Mouse (Mus musculus) forebrain, embryonic 16.5 days (tissue): ENCODE results near the gene Erfe. TPM values are rescaled to one million over a fixed set of nuclear protein-coding genes. Genes with fewer than 3 reads are reported as not detected.

Source experiments
- ATAC-seq: fragments of 200-750 bp; cut with Nextera tagmentation; 2 replicates; pipeline ENCODE4 v1.8.0; 2017; ENCODE audit warnings: mild to moderate bottlenecking, moderate library complexity
- H3K27ac ChIP-seq: fragments of 300-500 bp; sonication (generic); 2 replicates; pipeline ENCODE4 v1.5.1; 2014; ENCODE audit warnings: low read length, control low read depth
- H3K27me3 ChIP-seq: fragments of 300-500 bp; sonication (generic); replicated peaks from 2 replicates; pipeline ENCODE4 v1.6.1; 2014; ENCODE audit warnings: low read length; ENCODE audit not compliant: control insufficient read depth, insufficient read depth
- H3K36me3 ChIP-seq: fragments of 300-500 bp; sonication (generic); 2 replicates; pipeline ENCODE4 v1.6.1; 2014; ENCODE audit not compliant: control insufficient read depth, insufficient read depth
- H3K4me1 ChIP-seq: fragments of 300-500 bp; sonication (generic); replicated peaks from 2 replicates; pipeline ENCODE4 v1.6.1; 2014; ENCODE audit warnings: low read length; ENCODE audit not compliant: control insufficient read depth, insufficient read depth
- H3K4me2 ChIP-seq: fragments of 300-500 bp; sonication (generic); 2 replicates; pipeline ENCODE4 v1.6.1; 2014; ENCODE audit warnings: mild to moderate bottlenecking, low read length, control low read depth
- H3K4me3 ChIP-seq: fragments of 300-500 bp; sonication (generic); replicated peaks from 2 replicates; pipeline ENCODE4 v1.5.1; 2014; ENCODE audit warnings: mild to moderate bottlenecking, low read length, control low read depth
- H3K9ac ChIP-seq: fragments of 300-500 bp; sonication (generic); replicated peaks from 2 replicates; pipeline ENCODE4 v1.6.1; 2014; ENCODE audit warnings: low read depth, low read length, control low read depth
- H3K9me3 ChIP-seq: fragments of 300-500 bp; sonication (generic); 2 replicates; pipeline ENCODE4 v1.6.1; 2016; ENCODE audit warnings: low read length; ENCODE audit not compliant: control insufficient read depth
- WGBS: fragments of 180-500 bp; shearing (Covaris S2); extraction: QIAGEN DNeasy Blood & Tissue Kit; methylation state at CpG from one replicate; pipeline ENCODE4 v1.1.7; 2014; 5-methylcytosine and 5-hydroxymethylcytosine counted together
- polyA plus RNA-seq: library from polyadenylated mRNA; unstranded; fragments of >200 nt; fragmentation: Nextera tagmentation; extraction: Ambion mirVana; gene quantifications from 2 replicates; pipeline ENCODE4 v1.2.1, GENCODE M21; 2015

The Erfe gene
- polyA plus RNA-seq, 1 experiment from 2014 or later: 0.16 TPM

- Histone ChIP-seq H3K9me3 (no peaks in the 10 kb centered on the region), H3K4me1 (peaks cover 31% of the 10 kb centered on the region), H3K9ac (0 out of 2 replicates have a peak overlapping the region, but pooled peaks have one; percentile 12), H3K27me3 (no peaks in the 10 kb centered on the region), H3K27ac (peak overlapping the region; percentile 96), H3K4me3 (no peak overlapping the region), H3K36me3 (no peaks in the 10 kb centered on the region), H3K4me2 (no peak overlapping the region)
- no peak for ATAC-seq
- 18% methylated on average over 4 of the region's 4 CpGs for WGBS
These were observed 48.7 kb downstream of the Erfe start for GRCm38 (mm10) chr1:91414903-91415302.

- Histone ChIP-seq H3K27me3 (no peaks in the 10 kb centered on the region), H3K4me3 (no peak overlapping the region), H3K36me3 (no peaks in the 10 kb centered on the region), H3K4me1 (peaks cover 31% of the 10 kb centered on the region), H3K9me3 (no peaks in the 10 kb centered on the region), H3K27ac (peak overlapping the region; percentile 96), H3K9ac (no peak overlapping the region), H3K4me2 (no peak overlapping the region)
- no peak for ATAC-seq
- 32% methylated on average over 5 of the region's 5 CpGs for WGBS
These were observed 49.1 kb downstream of the Erfe start for GRCm38 (mm10) chr1:91415311-91415710.

GRCm38 (mm10) chr1:91417991-91418390, 51.8 kb downstream of the Erfe start:
- Histone ChIP-seq H3K4me2 (no peak overlapping the region), H3K9ac (no peak overlapping the region)
- 92% methylated on average over 1 of the region's 1 CpGs for WGBS

GRCm38 (mm10) chr1:91419862-91420600, 53.8 kb downstream of the Erfe start:
- WGBS: 63% methylated on average over 10 of the region's 10 CpGs
- H3K27me3 ChIP-seq: no peaks in the 10 kb centered on the region
- no peaks in the 10 kb centered on the region for H3K9me3 ChIP-seq
- no peaks in the 10 kb centered on the region for H3K36me3 ChIP-seq
- H3K9ac ChIP-seq: no peak overlapping the region
- H3K4me1 ChIP-seq: peaks cover 5% of the 10 kb centered on the region; the same call in 1 of the 2 replicates
- H3K4me3 ChIP-seq: no peak overlapping the region
- H3K4me2 ChIP-seq: no peak overlapping the region
- no peak for ATAC-seq
- no peak overlapping the region for H3K27ac ChIP-seq

More at GRCm38 (mm10) chr1:91417991-91418390, 51.8 kb downstream of the Erfe start:
- H3K36me3 ChIP-seq: no peaks in the 10 kb centered on the region
- peaks cover 16% of the 10 kb centered on the region; the same call in 1 of the 2 replicates for H3K4me1 ChIP-seq
- no peak for ATAC-seq
- H3K9me3 ChIP-seq: no peaks in the 10 kb centered on the region
- H3K4me3 ChIP-seq: no peak overlapping the region
- H3K27me3 ChIP-seq: no peaks in the 10 kb centered on the region
- no peak overlapping the region for H3K27ac ChIP-seq

- WGBS: 85% methylated on average over 8 of the region's 8 CpGs
- Histone ChIP-seq H3K9me3 (no peaks in the 10 kb centered on the region), H3K4me1 (no peaks in the 10 kb centered on the region), H3K36me3 (no peaks in the 10 kb centered on the region), H3K27me3 (no peaks in the 10 kb centered on the region), H3K4me2 (no peak overlapping the region), H3K4me3 (no peak overlapping the region), H3K9ac (no peak overlapping the region), H3K27ac (no peak overlapping the region)
- no peak for ATAC-seq
These were observed 54.4 kb downstream of the Erfe start for GRCm38 (mm10) chr1:91420601-91421065.

Other genes with a start within 250 kb of the Erfe start
- 0.10 and 0.11 TPM in 2 replicates for gene Rbm44, start 221.3 kb upstream of the Erfe start, polyA plus RNA-seq
- gene Ramp1, start 186.6 kb upstream of the Erfe start, polyA plus RNA-seq: 4.1 and 5.2 TPM in 2 replicates
- 67.7 and 67.9 TPM in 2 replicates for gene Ube2f, start 116.1 kb upstream of the Erfe start, polyA plus RNA-seq
- gene Scly, start 68.1 kb upstream of the Erfe start, polyA plus RNA-seq: 7.6 and 9.3 TPM in 2 replicates
- 0.08 and 0.14 TPM in 2 replicates for gene Espnl, start 44.4 kb upstream of the Erfe start, polyA plus RNA-seq
- gene Klhl30, start 15.4 kb upstream of the Erfe start, polyA plus RNA-seq: 0.15 TPM in 1 of 2 replicates, not detected in the other
- 158 and 163 TPM in 2 replicates for gene Ilkap, start 32.4 kb downstream of the Erfe start, polyA plus RNA-seq
- gene Hes6, start 47.6 kb downstream of the Erfe start, polyA plus RNA-seq: 208 and 217 TPM in 2 replicates
- 5.6 and 6.3 TPM in 2 replicates for gene Per2, start 92.9 kb downstream of the Erfe start, polyA plus RNA-seq
- gene Traf3ip1, start 128.2 kb downstream of the Erfe start, polyA plus RNA-seq: 10.9 and 13.2 TPM in 2 replicates
- gene Asb1, start 174.1 kb downstream of the Erfe start, polyA plus RNA-seq: 13.7 and 14.1 TPM in 2 replicates